Mouse (Mus musculus): ENCODE results near the gene Ppp1cb.
"Not testable (repeated sequence)": the region's sequence is repeated elsewhere in the genome, so short reads cannot be mapped to it uniquely, and the experiment has no call there.

DNA sequence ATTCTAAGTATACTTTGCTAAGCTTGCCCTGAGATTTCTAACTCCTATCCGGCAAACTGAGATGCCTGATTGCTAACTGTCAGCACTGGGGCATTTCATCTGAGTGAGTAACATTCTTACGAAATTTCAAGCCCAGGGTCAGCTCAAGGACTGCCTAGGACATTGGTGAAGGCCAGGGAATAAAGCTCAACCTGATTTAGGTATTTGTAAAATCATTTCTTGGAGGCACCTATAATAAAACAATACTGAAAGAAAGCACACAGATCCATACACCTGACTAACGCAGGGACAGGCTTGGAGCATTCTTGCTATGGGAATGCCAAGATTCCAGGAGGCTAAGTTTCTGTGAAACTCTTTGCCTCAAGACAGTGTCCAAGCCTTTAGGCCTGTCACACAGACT lies 24.3 kb upstream of the Ppp1cb start:
- not testable (repeated sequence) for TF ChIP-seq POLR2A (IDR thresholded peaks at IDR 0.05; ENCODE audit: low read depth, low read length); CTCF (IDR thresholded peaks at IDR 0.05; ENCODE audit: borderline replicate concordance, insufficient read depth, low read length)
